Mouse (Mus musculus): ENCODE data around the gene Rrad. TPM values are rescaled to one million over a fixed set of nuclear protein-coding genes. Genes with fewer than 3 reads are reported as not detected.

Rrad gene
- polyA plus RNA-seq, 1 experiment from 2014 or later = 2.7 TPM

Other genes starting within 250 kb of the Rrad start
- gene Cmtm4, start 235.5 kb downstream of the Rrad start, polyA plus RNA-seq (2018) = 7.3 to 11.9 TPM (median 9.5 TPM) in 3 replicates
- 33.1 to 37.5 TPM (median 36.4 TPM) in 3 replicates for gene Dync1li2, start 188.3 kb downstream of the Rrad start, polyA plus RNA-seq (2018)
- gene Terb1, start 121.4 kb downstream of the Rrad start, polyA plus RNA-seq (2018) = not detected in 3 replicates
- gene Nae1, start 96.7 kb downstream of the Rrad start, polyA plus RNA-seq (2018) = 28.5 to 70.6 TPM (median 35.2 TPM) in 3 replicates
- gene Car7, start 96.6 kb downstream of the Rrad start, polyA plus RNA-seq (2018) = 0.32 to 0.81 TPM (median 0.33 TPM) in 3 replicates
- 6.1 to 8.6 TPM (median 6.2 TPM) in 3 replicates for gene Pdp2, start 39.9 kb downstream of the Rrad start, polyA plus RNA-seq (2018)
- not detected in 3 replicates for gene Cdh16, start 6.9 kb downstream of the Rrad start, polyA plus RNA-seq (2018)
- gene Ciao2b, start 10.6 kb upstream of the Rrad start, polyA plus RNA-seq (2018) = 33.8 to 37.1 TPM (median 34.4 TPM) in 3 replicates
- gene Ces2a, start 102.7 kb upstream of the Rrad start, polyA plus RNA-seq (2018) = not detected in 3 replicates
- gene Ces2b, start 200.2 kb upstream of the Rrad start, polyA plus RNA-seq (2018) = not detected in 3 replicates
- not detected in 3 replicates for gene Ces2c, start 215.7 kb upstream of the Rrad start, polyA plus RNA-seq (2018)